Mouse (Mus musculus) NIH3T3 (cell line): Measurements from ENCODE around the gene 1700012B07Rik.
A peak's percentile ranks its signal among the peaks of the same experiment; 100 is the strongest.

Experiments
- DNase-seq: peaks from one replicate; pipeline ENCODE4 v3.0.0-alpha.2; 2012; ENCODE audit warnings: low read depth

1700012B07Rik gene

GRCm38 (mm10) chr11:109846343-109846742 is 18.5 kb upstream of the 1700012B07Rik start:
- DNase-seq, result no peak

DNA sequence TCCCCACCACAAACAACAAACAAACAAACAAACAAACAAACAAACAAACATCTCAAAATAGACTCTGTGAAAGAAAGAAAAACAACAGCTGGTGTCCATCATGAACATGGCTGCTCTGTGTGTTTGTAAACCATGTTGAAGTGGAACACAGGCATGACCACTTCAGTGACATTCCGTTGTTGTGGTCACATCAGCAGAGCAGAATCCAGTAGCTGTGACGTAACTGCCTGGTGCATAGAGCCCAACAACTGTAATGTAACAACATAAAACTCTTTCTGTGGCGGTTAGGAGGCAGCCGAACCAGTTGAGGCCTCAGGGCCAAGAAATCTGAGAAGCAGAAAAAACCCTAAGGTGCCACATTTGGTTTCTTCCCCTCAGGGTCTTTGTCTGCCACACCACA is 17.8 kb upstream of the 1700012B07Rik start:
- no peak for DNase-seq

GRCm38 (mm10) chr11:109844466-109844865 is 16.6 kb upstream of the 1700012B07Rik start:
- DNase-seq, result no peak

- no peak for DNase-seq
Observed at GRCm38 (mm10) chr11:109830368-109830767, 2.5 kb upstream of the 1700012B07Rik start.

DNA sequence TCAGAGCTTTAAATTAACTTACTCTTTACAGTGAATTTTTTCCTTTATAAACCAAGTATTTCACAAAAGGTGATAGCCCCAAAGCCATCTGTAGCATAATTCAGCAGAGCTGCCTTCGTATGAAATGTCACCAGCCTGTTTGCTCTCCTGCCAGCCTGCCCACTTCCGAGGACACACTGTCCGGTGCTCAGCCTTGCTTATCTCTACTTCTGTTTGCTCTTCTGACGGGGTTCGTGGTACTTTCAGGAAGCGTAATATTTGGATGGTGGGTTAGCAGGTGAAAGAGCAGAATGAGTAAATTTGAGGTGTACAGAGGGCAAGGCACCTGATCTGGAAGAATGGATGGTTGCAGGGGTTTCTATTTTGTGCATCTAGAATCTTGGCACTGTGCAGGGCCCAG is 5.6 kb downstream of the 1700012B07Rik start:
- no peak for DNase-seq

DNA sequence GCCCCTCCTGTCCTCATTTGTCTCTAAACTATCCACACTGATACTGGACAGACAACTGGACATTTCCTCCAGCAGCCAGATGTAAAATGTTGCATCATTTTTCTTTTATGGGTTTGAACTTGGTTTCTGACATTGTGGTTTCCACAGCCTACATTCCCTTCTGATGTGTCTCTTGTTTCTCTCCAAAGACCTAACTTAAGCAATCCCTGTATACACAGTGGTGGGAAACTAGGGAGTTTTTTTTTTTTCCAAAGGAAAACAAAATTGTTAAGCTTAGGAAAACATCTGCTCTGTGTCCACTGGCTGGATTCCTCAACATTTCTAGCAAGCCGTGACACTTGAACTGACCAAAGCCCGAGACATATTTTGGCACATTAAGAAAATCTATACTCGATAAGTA is 10.4 kb downstream of the 1700012B07Rik start:
- DNase-seq, result peak; percentile 81

DNA sequence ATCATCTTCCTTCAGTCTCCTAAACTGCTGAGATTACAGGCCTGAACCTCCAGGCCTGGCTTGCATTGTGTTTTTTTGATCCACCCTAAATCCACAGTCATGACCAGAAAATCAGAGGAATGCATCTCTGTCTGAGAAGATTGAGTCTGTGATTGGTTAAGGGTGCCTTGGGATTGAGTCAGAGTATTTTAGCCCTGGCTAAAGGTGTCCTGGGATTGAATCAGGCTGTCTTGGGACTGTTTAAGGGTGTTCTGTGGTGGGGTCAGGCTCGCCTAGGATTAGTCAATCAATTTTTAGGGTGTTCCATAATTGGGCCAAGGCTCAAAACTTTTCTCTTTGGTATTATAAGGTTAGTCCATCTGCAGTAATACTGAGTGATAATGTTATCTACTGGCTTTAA is 10.9 kb downstream of the 1700012B07Rik start:
- DNase-seq, result peak; percentile 73

- DNase-seq, result peak; percentile 35
Observed at GRCm38 (mm10) chr11:109811721-109812120, 16.1 kb downstream of the 1700012B07Rik start.

DNA sequence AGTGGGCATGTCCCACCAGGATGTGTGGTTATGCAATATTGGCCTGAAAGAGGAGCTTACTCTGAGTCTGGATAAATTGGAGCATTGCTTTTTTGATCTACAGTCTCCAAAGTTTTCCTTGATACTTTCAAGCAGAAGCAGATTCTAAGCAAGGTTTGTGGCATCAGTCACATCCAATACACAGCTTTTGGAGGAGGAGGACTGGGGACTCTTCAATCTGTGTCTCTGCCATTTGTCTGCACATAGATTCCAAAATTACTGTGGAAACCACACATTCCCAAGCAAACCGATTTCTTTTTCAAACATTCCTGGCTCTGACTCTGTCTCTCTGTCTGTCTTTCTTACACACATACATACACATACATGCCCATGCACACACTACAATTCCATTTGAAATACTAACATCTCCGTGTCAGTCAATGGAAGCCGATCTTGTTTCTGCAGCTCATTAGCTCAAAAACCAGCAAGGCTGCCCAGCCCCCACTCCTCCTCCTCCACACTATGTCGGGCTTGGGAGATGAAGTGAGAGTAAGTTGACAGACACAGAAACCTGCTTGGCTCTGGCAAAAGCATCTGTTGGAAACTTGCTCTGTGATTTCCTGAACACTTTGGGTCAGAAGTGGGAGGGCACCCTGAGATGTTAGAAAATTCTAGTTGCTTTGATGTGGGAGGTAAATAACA is 18.5 kb downstream of the 1700012B07Rik start:
- DNase-seq, result no peak

GRCm38 (mm10) chr11:109801515-109801914 is 26.3 kb downstream of the 1700012B07Rik start:
- no peak for DNase-seq

- no peak for DNase-seq
Observed at GRCm38 (mm10) chr11:109797531-109797930, 30.3 kb downstream of the 1700012B07Rik start.

GRCm38 (mm10) chr11:109795536-109795935 is 32.3 kb downstream of the 1700012B07Rik start:
- DNase-seq, result no peak

GRCm38 (mm10) chr11:109793578-109793977 is 34.3 kb downstream of the 1700012B07Rik start:
- DNase-seq, result no peak

DNA sequence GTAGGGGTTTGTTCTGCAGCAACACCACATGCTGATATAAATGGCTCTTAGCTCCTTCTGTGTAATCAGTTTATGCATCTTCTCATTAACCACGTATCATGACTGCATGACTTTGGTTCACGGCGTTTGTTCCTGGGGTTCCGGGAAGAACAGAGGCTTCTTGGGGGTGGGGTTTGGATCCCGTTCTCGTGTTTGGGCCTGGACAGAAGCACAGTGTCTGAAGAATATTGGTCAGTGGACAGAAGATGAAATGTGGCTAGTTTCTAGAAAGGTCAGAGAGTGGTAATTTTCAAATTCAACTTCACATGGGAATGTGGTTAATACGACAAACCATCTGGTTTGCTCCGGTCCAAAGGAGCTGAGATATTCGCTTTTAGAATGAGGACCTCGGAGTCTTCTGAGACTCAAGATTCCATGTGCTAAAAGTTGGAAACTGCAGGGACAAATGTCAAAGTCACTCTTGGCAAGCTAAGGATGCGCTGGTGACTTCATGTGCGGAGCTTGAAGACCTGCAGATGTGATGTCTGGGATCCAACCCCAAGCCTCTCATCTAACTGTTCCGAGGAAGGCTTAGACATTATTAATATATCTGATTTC is 35.3 kb downstream of the 1700012B07Rik start:
- DNase-seq, result no peak

DNA sequence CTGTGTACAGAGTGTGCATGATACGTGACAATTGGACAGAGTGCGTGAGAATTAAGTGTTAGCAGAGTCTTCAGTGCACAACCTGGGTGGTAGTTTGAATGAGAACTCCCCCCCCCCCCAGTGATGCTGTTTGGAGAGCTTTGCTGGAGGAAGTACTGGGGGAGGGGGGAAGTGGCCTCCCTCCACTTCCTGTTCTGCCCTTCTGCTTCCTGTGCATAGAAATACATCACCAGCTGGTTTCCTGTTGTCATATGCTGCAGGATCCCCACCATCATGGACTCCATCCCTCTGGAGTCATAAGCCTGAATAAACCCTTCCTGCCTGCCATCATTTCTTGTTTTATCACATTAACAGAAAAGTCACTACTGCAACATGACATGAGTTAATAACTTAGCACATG is 35.9 kb downstream of the 1700012B07Rik start:
- DNase-seq, result no peak

- DNase-seq, result no peak
Observed at GRCm38 (mm10) chr11:109790221-109790620, 37.6 kb downstream of the 1700012B07Rik start.

DNA sequence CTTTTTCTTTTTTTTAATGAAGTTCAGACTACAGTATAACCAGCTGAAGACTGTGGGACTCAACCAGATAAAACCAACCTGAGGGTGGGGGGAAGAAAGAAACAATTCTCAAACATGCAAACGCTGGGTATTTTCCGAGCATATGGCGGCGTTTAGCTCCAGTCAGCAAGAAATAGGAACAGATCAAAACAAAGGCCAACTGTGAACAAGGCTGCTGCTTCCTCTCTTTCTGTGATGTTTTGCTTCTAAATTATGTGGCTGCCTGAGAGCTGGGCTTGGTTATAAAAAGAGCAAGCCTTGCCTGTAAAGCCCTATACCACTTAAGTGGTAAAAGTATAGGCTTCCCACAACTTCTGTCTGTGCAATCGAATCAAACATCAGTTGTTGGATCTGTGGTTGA is 42.5 kb downstream of the 1700012B07Rik start:
- DNase-seq, result no peak

DNA sequence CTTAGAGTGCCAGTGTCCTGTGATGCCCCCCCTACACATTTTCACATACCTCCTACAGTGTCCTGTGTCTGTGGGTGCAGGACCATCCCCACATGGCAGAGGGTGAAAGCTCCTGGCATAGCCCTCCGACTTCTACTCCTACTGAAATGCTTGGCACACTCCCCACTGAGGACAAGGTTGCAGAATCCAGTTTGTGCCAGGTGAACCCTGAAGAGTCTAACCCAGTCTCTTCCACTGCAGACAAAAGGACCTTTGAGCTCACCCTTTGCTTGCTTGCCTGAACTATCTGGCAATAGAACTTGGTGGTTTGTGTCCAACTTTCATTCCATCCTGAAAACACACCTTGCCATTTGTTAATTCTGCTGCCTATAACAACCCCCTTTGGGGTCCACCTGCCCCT is 56.5 kb downstream of the 1700012B07Rik start:
- DNase-seq, result no peak

DNA sequence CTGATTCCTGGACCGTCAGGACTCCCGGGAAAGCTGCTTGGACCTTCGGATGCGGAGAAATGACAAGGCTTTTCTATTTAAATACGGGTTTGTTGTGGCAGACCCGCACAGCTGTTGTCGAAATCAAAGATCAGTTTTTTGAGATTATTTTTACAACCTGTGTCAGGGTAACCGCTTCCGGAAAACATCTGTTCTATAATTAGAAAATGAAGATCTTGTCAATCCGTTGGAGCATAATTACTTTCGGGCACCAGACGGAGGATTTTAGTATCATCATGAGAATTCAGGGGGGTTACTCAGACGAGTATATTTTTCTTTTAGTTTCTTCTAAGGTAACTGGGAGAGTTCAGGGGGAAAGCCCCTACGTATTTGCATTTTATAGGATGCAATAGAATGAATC is 57.7 kb downstream of the 1700012B07Rik start:
- no peak for DNase-seq

DNA sequence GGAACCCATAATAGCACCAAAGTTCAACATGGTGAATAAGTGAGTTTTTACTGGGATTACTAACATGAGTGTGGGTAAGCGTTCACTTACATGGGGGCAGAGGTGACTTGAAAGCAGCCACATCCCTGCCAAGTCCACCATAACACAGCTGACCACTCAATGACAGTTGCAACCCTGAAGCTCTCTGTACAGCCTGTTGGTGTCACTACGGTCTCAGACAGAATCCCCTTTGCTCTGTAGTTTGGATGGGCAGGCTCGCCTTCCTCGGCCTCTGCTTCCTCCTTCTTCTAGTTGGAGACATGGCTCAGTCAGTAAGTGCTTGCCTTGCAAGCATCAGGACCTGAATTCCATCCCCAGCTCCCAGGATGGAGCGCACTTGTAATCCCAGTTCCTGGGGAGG is 58.8 kb downstream of the 1700012B07Rik start:
- DNase-seq, result peak; percentile 5

DNA sequence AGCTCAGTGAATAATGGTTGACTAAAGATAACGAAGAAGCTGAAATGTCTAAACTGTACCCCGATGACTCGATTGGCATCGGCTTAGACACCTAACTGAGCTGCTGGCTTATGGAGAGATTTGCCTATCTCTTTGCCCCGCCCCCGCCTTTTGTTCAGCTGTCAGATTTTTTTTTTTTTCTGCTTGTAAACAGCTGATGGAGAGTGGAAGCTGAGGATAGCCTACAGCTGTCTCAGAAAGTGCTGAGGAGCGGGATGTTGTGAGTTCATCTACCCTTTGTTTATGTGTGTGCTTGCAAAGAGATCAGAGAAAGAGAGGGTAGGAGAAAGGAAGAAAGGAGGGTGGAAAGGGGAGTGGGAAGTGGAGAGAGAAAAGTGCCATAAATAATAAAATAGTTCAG is 67.8 kb downstream of the 1700012B07Rik start:
- DNase-seq, result no peak

- no peak for DNase-seq
Observed at GRCm38 (mm10) chr11:109758616-109759215, 69.1 kb downstream of the 1700012B07Rik start.

GRCm38 (mm10) chr11:109754105-109754602 is 73.7 kb downstream of the 1700012B07Rik start:
- no peak for DNase-seq
